14 mouse cellular contexts compared by ENCODE assay signal in genomic region chr1:78448091-78448490, GRCm38 (mm10). TPM values are rescaled to one million over a fixed set of nuclear protein-coding genes. Genes with fewer than 3 reads are reported as not detected.
DNase-seq lines count a peak whose midpoint lies in the region; ATAC-seq lines count a peak whose summit lies in the region.
"Had no signal": no experiment of that assay in that cellular context is flagged by ENCODE, and none has a peak within 500 bp of the region (broad histone marks: within the 10 kb centered on the region; RNA-seq: fewer than 3 reads in every experiment).

No protein-coding gene starts in this region.

- no peak for DNase-seq in midbrain, embryonic 10.5 days (ENCODE audit: low spot score)
- DNase-seq in brain, adult 2 months (ENCODE audit: low read depth, low spot score), result peak; percentile 20
- no peak for DNase-seq in frontal cortex, postnatal 10 days (ENCODE audit: low spot score in 2 of 2)
- DNase-seq in cerebellum, adult 11 months, result no peak
- DNase-seq in frontal cortex, adult 2 months (ENCODE audit: extremely low spot score in 1 of 2, low spot score in 1 of 2), result no peak
- DNase-seq: cerebellum, adult 18-20 months; heart, postnatal 14 days; kidney, postnatal 14 days; lung, postnatal 10 days; thymus, postnatal 25 days had no signal

- no peak overlapping the region for H3K4me3 ChIP-seq in midbrain, embryonic 13.5 days (replicated peaks)
- H3K4me3 ChIP-seq in midbrain, embryonic 10.5 days, result no peak overlapping the region
- no peak overlapping the region for H3K4me3 ChIP-seq in forebrain, embryonic 15.5 days
- H3K4me3 ChIP-seq: limb, embryonic 15.5 days; midbrain, embryonic 12.5 days had no signal

- WGBS in midbrain, embryonic 13.5 days, result 70% methylated on average over 1 of the region's 1 CpGs
- WGBS in midbrain, embryonic 10.5 days, result 90% methylated on average over 1 of the region's 1 CpGs
- 33% methylated on average over 1 of the region's 1 CpGs for WGBS in forebrain, embryonic 15.5 days

- no peaks in the 10 kb centered on the region for H3K4me1 ChIP-seq in midbrain, embryonic 13.5 days (replicated peaks)
- H3K4me1 ChIP-seq in midbrain, embryonic 10.5 days, result no peaks in the 10 kb centered on the region
- 0 out of 2 replicates have a peak, but pooled peaks cover 4% of the 10 kb centered on the region for H3K4me1 ChIP-seq in forebrain, embryonic 15.5 days
- H3K4me1 ChIP-seq: limb, embryonic 15.5 days; midbrain, embryonic 12.5 days had no signal

- ATAC-seq in midbrain, embryonic 13.5 days, result 0 out of 2 replicates have a peak, but pooled peaks have one; percentile 40
- ATAC-seq in forebrain, embryonic 15.5 days (replicated peaks), result peak; percentile 90

- peaks cover 52% of the 10 kb centered on the region for H3K36me3 ChIP-seq in midbrain, embryonic 13.5 days
- H3K36me3 ChIP-seq in midbrain, embryonic 10.5 days, result peaks cover 79% of the 10 kb centered on the region
- H3K36me3 ChIP-seq in forebrain, embryonic 15.5 days, result peaks cover 34% of the 10 kb centered on the region

- no peaks in the 10 kb centered on the region for H3K9me3 ChIP-seq in midbrain, embryonic 13.5 days
- H3K9me3 ChIP-seq in midbrain, embryonic 10.5 days (replicated peaks), result no peaks in the 10 kb centered on the region
- no peaks in the 10 kb centered on the region for H3K9me3 ChIP-seq in forebrain, embryonic 15.5 days
- H3K9me3 ChIP-seq: limb, embryonic 15.5 days; midbrain, embryonic 12.5 days had no signal

- H3K4me2 ChIP-seq in midbrain, embryonic 13.5 days (replicated peaks), result no peak overlapping the region
- no peak overlapping the region for H3K4me2 ChIP-seq in forebrain, embryonic 15.5 days (replicated peaks)
- H3K4me2 ChIP-seq: limb, embryonic 15.5 days; midbrain, embryonic 12.5 days had no signal

- no peaks in the 10 kb centered on the region for H3K27me3 ChIP-seq in midbrain, embryonic 13.5 days
- H3K27me3 ChIP-seq in midbrain, embryonic 10.5 days (ENCODE audit: low read depth, poor library complexity, severe bottlenecking), result no peaks in the 10 kb centered on the region
- H3K27me3 ChIP-seq in forebrain, embryonic 15.5 days, result no peaks in the 10 kb centered on the region
- H3K27me3 ChIP-seq: limb, embryonic 15.5 days; midbrain, embryonic 12.5 days had no signal

- no peak overlapping the region for H3K9ac ChIP-seq in midbrain, embryonic 13.5 days (replicated peaks)
- no peak overlapping the region for H3K9ac ChIP-seq in forebrain, embryonic 15.5 days (replicated peaks)
- H3K9ac ChIP-seq: limb, embryonic 15.5 days; midbrain, embryonic 12.5 days had no signal

- H3K27ac ChIP-seq in midbrain, embryonic 13.5 days, result no peak overlapping the region
- no peak overlapping the region for H3K27ac ChIP-seq in midbrain, embryonic 10.5 days (replicated peaks)
- H3K27ac ChIP-seq in forebrain, embryonic 15.5 days (replicated peaks), result no peak overlapping the region
- H3K27ac ChIP-seq: limb, embryonic 15.5 days; midbrain, embryonic 12.5 days had no signal

RNA-seq across cellular contexts. Expression of gene Farsb, which starts 40.6 kb away (rescaled TPM):
- polyA plus RNA-seq in midbrain, embryonic 13.5 days (2015; fragmentation: Nextera tagmentation; extraction: Ambion mirVana), result 138 and 140 TPM in 2 replicates
- 138 and 140 TPM in 2 replicates for polyA plus RNA-seq in midbrain, embryonic 10.5 days (2016; fragmentation: Nextera tagmentation; extraction: Ambion mirVana)
- polyA plus RNA-seq in forebrain, embryonic 15.5 days (2015; fragmentation: Nextera tagmentation; extraction: Ambion mirVana), result 154 and 159 TPM in 2 replicates
- polyA plus RNA-seq in frontal cortex, adult 2 months (2012; rRNA removed), result 52.1 and 52.2 TPM in 2 replicates
